Mouse (Mus musculus) embryonic facial prominence, embryonic 15.5 days (tissue): Measurements from ENCODE around the gene Brms1. TPM values are rescaled to one million over a fixed set of nuclear protein-coding genes. Genes with fewer than 3 reads are reported as not detected.

Experiments used
- ATAC-seq: fragments of 200-750 bp; cut with Nextera tagmentation; 2 replicates; pipeline ENCODE4 v1.8.0; 2017; ENCODE audit warnings: low read depth, moderate TSS enrichment; ENCODE audit not compliant: insufficient number of reproducible peaks, low FRiP score, low TSS enrichment
- H3K27ac ChIP-seq: fragments of 300-500 bp; sonication (generic); replicated peaks from 2 replicates; pipeline ENCODE4 v1.5.1; 2015; ENCODE audit warnings: mild to moderate bottlenecking, inconsistent platforms
- H3K27me3 ChIP-seq: fragments of 300-500 bp; sonication (generic); 2 replicates; pipeline ENCODE4 v1.6.1; 2015; ENCODE audit warnings: inconsistent platforms
- H3K36me3 ChIP-seq: fragments of 300-500 bp; sonication (generic); 2 replicates; pipeline ENCODE4 v1.6.1; 2015; ENCODE audit warnings: mild to moderate bottlenecking, inconsistent platforms
- H3K4me1 ChIP-seq: fragments of 300-500 bp; sonication (generic); 2 replicates; pipeline ENCODE4 v1.6.1; 2015; ENCODE audit warnings: inconsistent platforms
- H3K4me2 ChIP-seq: fragments of 300-500 bp; sonication (generic); replicated peaks from 2 replicates; pipeline ENCODE4 v1.6.1; 2015; ENCODE audit warnings: mild to moderate bottlenecking, inconsistent platforms
- H3K4me3 ChIP-seq: fragments of 300-500 bp; sonication (generic); replicated peaks from 2 replicates; pipeline ENCODE4 v1.5.1; 2015; ENCODE audit warnings: mild to moderate bottlenecking, inconsistent platforms
- H3K9ac ChIP-seq: fragments of 300-500 bp; sonication (generic); 2 replicates; pipeline ENCODE4 v1.6.1; 2015; ENCODE audit warnings: inconsistent platforms
- H3K9me3 ChIP-seq: fragments of 300-500 bp; sonication (generic); replicated peaks from 2 replicates; pipeline ENCODE4 v1.6.1; 2016; ENCODE audit warnings: inconsistent platforms
- WGBS: fragments of 180-500 bp; shearing (Covaris S2); methylation state at CpG from one replicate; pipeline ENCODE4 v1.1.7; 2015; 5-methylcytosine and 5-hydroxymethylcytosine counted together
- polyA plus RNA-seq: library from polyadenylated mRNA; unstranded; fragments of >200 nt; fragmentation: Nextera tagmentation; extraction: Ambion mirVana; gene quantifications from 2 replicates; pipeline ENCODE4 v1.2.1, GENCODE M21; 2015

The Brms1 gene
- polyA plus RNA-seq, 1 experiment from 2014 or later, result 48.6 TPM

DNA sequence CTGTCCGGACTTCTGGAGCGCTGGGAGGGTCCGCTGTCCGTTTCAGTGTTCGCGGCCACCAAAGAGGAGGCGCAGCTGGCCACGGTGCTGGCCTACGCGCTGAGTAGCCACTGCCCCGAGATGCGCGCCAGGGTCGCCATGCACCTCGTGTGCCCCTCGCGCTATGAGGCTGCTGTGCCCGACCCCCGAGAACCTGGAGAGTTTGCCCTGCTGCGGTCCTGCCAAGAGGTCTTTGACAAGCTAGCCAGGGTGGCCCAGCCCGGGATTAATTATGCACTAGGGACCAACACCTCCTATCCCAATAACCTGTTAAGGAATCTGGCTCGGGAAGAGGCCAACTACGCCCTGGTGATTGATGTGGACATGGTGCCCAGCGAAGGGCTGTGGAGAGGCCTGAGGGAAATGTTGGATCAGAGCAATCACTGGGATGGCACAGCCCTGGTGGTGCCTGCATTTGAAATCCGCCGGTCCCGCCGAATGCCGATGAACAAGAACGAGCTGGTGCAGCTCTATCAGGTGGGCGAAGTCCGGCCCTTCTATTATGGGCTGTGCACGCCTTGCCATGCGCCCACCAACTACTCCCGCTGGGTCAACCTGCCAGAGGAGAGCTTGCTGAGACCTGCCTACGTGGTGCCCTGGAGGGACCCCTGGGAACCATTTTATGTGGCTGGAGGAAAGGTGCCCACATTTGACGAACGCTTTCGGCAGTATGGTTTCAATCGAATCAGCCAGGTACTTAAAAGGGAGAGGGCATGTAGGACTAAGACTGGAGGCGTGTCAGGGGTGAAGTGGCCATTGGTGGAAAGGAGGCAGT lies 1.6 kb upstream of the Brms1 start:
- H3K4me2 ChIP-seq, result peak overlapping the region; percentile 95
- H3K27me3 ChIP-seq, result no peaks in the 10 kb centered on the region
- peak overlapping the region; percentile 98 for H3K9ac ChIP-seq
- no peaks in the 10 kb centered on the region for H3K9me3 ChIP-seq
- WGBS, result 10% methylated on average over 41 of the region's 41 CpGs
- 0 out of 2 replicates have a peak, but pooled peaks cover 8% of the 10 kb centered on the region for H3K36me3 ChIP-seq
- ATAC-seq, result peak; percentile 7; the same call in 1 of the 2 replicates
- peaks cover 39% of the 10 kb centered on the region for H3K4me1 ChIP-seq
- H3K4me3 ChIP-seq, result peak overlapping the region; percentile 71
- H3K27ac ChIP-seq, result peak overlapping the region; percentile 85

GRCm38 (mm10) chr19:5041588-5041987 lies 434 bp downstream of the Brms1 start:
- ATAC-seq, result peak; percentile 4; the same call in 1 of the 2 replicates
- H3K4me1 ChIP-seq, result peaks cover 39% of the 10 kb centered on the region
- peak overlapping the region; percentile 71 for H3K4me3 ChIP-seq
- H3K4me2 ChIP-seq, result peak overlapping the region; percentile 95
- peaks cover 18% of the 10 kb centered on the region for H3K36me3 ChIP-seq
- 2% methylated on average over 16 of the region's 16 CpGs for WGBS
- no peaks in the 10 kb centered on the region for H3K27me3 ChIP-seq
- H3K9ac ChIP-seq, result peak overlapping the region; percentile 64
- peak overlapping the region; percentile 59 for H3K27ac ChIP-seq
- H3K9me3 ChIP-seq, result no peaks in the 10 kb centered on the region

DNA sequence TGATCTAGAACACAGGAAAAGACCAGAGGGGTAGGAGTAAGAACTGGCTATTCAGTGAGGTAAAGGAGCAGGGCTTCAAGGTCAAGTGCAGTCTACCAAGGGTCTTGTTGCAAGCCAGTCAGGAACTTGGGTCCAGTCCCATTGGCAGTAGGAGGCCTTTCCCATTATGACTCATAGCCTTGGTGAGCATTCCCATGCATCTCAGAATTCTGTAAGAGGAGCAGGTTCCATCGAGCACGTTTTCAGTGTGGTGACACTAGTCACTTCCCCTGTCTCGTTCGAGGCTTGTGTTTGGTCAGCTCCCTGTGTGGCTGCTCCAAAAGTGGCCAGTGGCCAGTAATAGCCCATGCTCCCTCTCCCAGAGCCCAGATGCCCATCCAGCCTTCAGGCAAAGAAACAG lies 4.4 kb downstream of the Brms1 start:
- Histone ChIP-seq H3K36me3 (peaks cover 47% of the 10 kb centered on the region), H3K27ac (no peak overlapping the region), H3K27me3 (no peaks in the 10 kb centered on the region; the same call in 1 of the 2 replicates), H3K9me3 (no peaks in the 10 kb centered on the region), H3K4me2 (no peak overlapping the region), H3K9ac (no peak overlapping the region), H3K4me1 (peaks cover 27% of the 10 kb centered on the region), H3K4me3 (no peak overlapping the region)
- no peak for ATAC-seq
- WGBS, result 80% methylated on average over 4 of the region's 4 CpGs

GRCm38 (mm10) chr19:5048138-5049056 lies 7.2 kb downstream of the Brms1 start:
- no peaks in the 10 kb centered on the region for H3K9me3 ChIP-seq
- H3K27me3 ChIP-seq, result peaks cover 28% of the 10 kb centered on the region
- H3K4me3 ChIP-seq, result no peak overlapping the region
- no peak overlapping the region for H3K9ac ChIP-seq
- ATAC-seq, result no peak
- peaks cover 41% of the 10 kb centered on the region for H3K36me3 ChIP-seq
- H3K4me1 ChIP-seq, result peaks cover 32% of the 10 kb centered on the region
- 85% methylated on average over 14 of the region's 14 CpGs for WGBS
- H3K27ac ChIP-seq, result no peak overlapping the region
- H3K4me2 ChIP-seq, result no peak overlapping the region

DNA sequence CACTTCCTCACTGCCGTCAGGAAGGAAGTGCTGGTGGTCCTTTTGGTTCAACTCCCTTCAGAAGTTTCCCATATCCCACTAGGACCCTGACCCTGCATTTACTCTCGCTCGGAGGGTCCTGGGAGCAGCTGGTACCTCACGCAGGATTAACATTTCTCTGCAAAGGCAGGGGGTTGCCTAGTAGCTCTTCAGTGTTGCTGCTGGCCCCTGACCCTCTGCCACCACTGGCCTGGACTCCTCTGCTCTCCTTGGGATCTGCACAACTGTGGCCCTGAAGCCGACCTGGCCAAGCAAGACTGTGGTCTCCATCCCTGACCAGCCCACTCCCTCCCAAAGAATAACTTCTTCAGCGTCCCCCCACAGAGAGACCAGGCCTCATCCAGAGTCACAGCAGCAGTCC lies 8.2 kb downstream of the Brms1 start:
- WGBS, result 66% methylated on average over 6 of the region's 6 CpGs

DNA sequence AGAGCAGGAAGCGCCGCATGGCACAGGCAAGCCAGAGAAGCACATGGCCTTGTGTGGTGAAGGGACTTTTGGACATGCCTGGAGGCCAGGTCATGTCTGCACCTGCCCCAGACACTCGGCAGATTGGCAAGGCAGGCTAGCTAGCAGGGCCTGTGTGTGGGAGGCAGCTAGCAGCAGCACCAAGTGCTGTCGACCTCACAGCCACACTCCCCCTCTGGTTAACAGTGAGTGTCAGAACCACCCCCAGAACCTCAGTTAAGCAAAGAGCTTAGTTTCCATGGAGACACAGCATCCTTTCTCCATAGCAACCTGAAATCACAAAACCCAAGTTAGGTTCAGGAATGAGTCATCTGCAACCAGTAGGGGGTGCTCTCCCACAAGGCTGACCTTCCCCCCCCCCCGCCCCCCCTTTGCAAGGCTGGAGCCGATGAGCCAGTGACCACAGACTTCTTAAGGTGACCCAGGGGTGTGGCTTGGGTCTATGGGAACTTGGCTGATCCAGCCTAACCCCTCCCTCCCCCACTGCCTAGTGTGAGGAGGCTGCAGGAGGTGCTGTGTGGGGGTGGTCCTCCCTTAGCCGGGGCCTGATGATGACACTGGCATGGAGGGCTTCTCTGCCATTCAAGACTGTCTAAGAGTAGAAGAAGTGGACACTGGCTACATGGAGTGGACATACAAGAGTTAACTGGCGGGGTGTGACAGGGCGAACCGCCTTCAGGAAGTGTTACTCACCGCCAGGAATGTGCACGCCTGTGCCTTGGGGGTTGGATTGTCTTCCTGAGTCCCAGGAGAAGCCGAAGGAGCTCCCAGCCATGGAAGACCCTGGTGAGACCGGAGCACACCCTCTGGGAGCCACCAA lies 9.1 kb downstream of the Brms1 start, which contains the start of gene Rin1:
Gene Rin1, plus strand, starts transcription at position 435 of the 859 bp plus-strand sequence.
- peak within 1 kb of the TSS; percentile 29 for H3K4me3 ChIP-seq
- H3K4me1 ChIP-seq, result peaks cover 32% of the 10 kb centered on the region
- H3K4me2 ChIP-seq, result peak within 1 kb of the TSS; percentile 40
- peaks cover 39% of the 10 kb centered on the region for H3K36me3 ChIP-seq
- no peak for ATAC-seq
- 15% methylated on average over 14 of the region's 14 CpGs for WGBS
- H3K27me3 ChIP-seq, result peaks cover 31% of the 10 kb centered on the region
- no peaks in the 10 kb centered on the region for H3K9me3 ChIP-seq
- 0 out of 2 replicates have a peak within 1 kb of the TSS, but pooled peaks have one; percentile 28 for H3K27ac ChIP-seq
- no peak within 1 kb of the TSS for H3K9ac ChIP-seq

More for the DNA sequence above, 8.2 kb downstream of the Brms1 start:
- Histone ChIP-seq H3K9me3 (no peaks in the 10 kb centered on the region), H3K4me2 (no peak overlapping the region), H3K4me1 (peaks cover 32% of the 10 kb centered on the region), H3K4me3 (no peak overlapping the region), H3K9ac (no peak overlapping the region), H3K27me3 (peaks cover 31% of the 10 kb centered on the region), H3K36me3 (peaks cover 39% of the 10 kb centered on the region), H3K27ac (no peak overlapping the region)
- ATAC-seq, result no peak

DNA sequence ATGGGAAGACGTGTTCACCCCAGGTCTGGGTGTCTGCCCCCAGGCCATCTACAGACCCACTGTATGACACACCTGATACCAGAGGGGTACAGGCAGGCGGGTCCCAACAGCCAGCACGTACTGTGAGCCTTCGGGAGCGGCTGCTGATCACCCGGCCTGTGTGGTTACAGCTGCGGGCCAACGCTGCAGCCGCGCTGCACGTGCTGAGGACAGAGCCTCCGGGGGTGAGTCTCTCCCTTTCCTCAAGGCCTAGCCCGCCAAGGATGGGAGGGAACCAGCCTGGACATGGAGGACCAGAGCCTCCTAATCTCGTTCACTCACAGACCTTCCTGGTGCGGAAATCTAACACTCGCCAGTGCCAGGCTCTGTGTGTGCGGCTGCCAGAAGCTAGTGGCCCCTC lies 9.9 kb downstream of the Brms1 start:
- WGBS, result 8% methylated on average over 17 of the region's 17 CpGs
- Histone ChIP-seq H3K27ac (0 out of 2 replicates have a peak overlapping the region, but pooled peaks have one; percentile 28), H3K4me1 (peaks cover 33% of the 10 kb centered on the region), H3K4me3 (peak overlapping the region; percentile 29), H3K4me2 (peak overlapping the region; percentile 40), H3K27me3 (peaks cover 31% of the 10 kb centered on the region), H3K36me3 (peaks cover 35% of the 10 kb centered on the region), H3K9me3 (no peaks in the 10 kb centered on the region), H3K9ac (no peak overlapping the region)
- ATAC-seq, result 0 out of 2 replicates have a peak, but pooled peaks have one; percentile 9

GRCm38 (mm10) chr19:5051515-5051914 lies 10.4 kb downstream of the Brms1 start:
- no peak overlapping the region for H3K9ac ChIP-seq

GRCm38 (mm10) chr19:5052166-5052822 lies 11.1 kb downstream of the Brms1 start:
- no peak overlapping the region for H3K27ac ChIP-seq
- 39% methylated on average over 25 of the region's 25 CpGs for WGBS
- no peak overlapping the region for H3K4me3 ChIP-seq
- H3K27me3 ChIP-seq, result peaks cover 31% of the 10 kb centered on the region
- peaks cover 22% of the 10 kb centered on the region for H3K36me3 ChIP-seq
- no peak overlapping the region for H3K9ac ChIP-seq
- ATAC-seq, result no peak
- H3K9me3 ChIP-seq, result no peaks in the 10 kb centered on the region
- H3K4me2 ChIP-seq, result no peak overlapping the region
- peaks cover 43% of the 10 kb centered on the region for H3K4me1 ChIP-seq

More at GRCm38 (mm10) chr19:5051515-5051914, 10.4 kb downstream of the Brms1 start:
- Histone ChIP-seq H3K4me3 (peak overlapping the region; percentile 29), H3K27me3 (peaks cover 31% of the 10 kb centered on the region), H3K36me3 (peaks cover 30% of the 10 kb centered on the region), H3K4me1 (peaks cover 38% of the 10 kb centered on the region), H3K9me3 (no peaks in the 10 kb centered on the region), H3K4me2 (peak overlapping the region; percentile 40), H3K27ac (0 out of 2 replicates have a peak overlapping the region, but pooled peaks have one; percentile 28)
- 44% methylated on average over 3 of the region's 3 CpGs for WGBS
- ATAC-seq, result no peak

DNA sequence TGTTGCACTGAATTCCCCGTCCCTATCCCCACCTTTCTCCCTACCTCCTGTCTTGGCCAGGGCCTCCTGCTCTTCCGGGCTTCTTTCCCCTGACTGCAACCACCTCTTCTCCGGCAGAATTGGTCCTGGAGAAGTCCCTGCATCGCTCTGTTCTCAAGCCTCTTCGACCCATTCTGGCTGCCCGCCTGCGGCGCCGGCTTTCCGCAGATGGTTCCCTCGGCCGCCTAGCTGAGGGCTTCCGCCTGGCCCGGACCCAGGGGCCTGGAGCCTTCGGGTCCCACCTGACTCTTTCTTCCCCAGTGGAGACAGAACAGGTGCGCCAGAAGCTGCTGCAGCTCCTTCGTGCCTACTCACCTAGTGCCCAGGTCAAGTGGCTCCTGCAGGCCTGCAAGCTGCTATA lies 11.7 kb downstream of the Brms1 start:
- Histone ChIP-seq H3K27ac (no peak overlapping the region), H3K9me3 (no peaks in the 10 kb centered on the region), H3K36me3 (peaks cover 17% of the 10 kb centered on the region), H3K9ac (no peak overlapping the region), H3K4me2 (no peak overlapping the region), H3K4me3 (no peak overlapping the region), H3K27me3 (peaks cover 31% of the 10 kb centered on the region), H3K4me1 (peaks cover 43% of the 10 kb centered on the region)
- ATAC-seq, result no peak
- WGBS, result 69% methylated on average over 17 of the region's 17 CpGs
